Mouse (Mus musculus) midbrain, postnatal 0 days (tissue): ENCODE measurements at regions not wholly inside any gene's neighbourhood (a gene's known extent, or its start where the extent isn't known, plus 50 kb on each side); places are given as distances from the start of the nearest gene placed in this dataset.

ENCODE experiments used
- ATAC-seq: fragments of 200-750 bp; cut with Nextera tagmentation; 2 replicates; pipeline ENCODE4 v1.8.0; 2017; ENCODE audit warnings: moderate number of reproducible peaks, mild to moderate bottlenecking, moderate TSS enrichment, moderate library complexity; ENCODE audit not compliant: low FRiP score
- DNase-seq: peaks from one replicate; pipeline ENCODE4 v3.0.0-alpha.2; 2015; ENCODE audit warnings: low spot score
- H3K27ac ChIP-seq: fragments of 300-500 bp; sonication (generic); 2 replicates; pipeline ENCODE4 v1.5.1; 2014; ENCODE audit warnings: low read depth, mild to moderate bottlenecking, low read length, mixed read lengths
- H3K27me3 ChIP-seq: fragments of 300-500 bp; sonication (generic); 2 replicates; pipeline ENCODE4 v1.6.1; 2014; ENCODE audit warnings: low read length, control low read depth, mixed read lengths; ENCODE audit not compliant: insufficient read depth
- H3K36me3 ChIP-seq: fragments of 300-500 bp; sonication (generic); 2 replicates; pipeline ENCODE4 v1.6.1; 2014; ENCODE audit warnings: low read length, control low read depth, mixed read lengths; ENCODE audit not compliant: insufficient read depth
- H3K4me1 ChIP-seq: fragments of 300-500 bp; sonication (generic); 2 replicates; pipeline ENCODE4 v1.6.1; 2014; ENCODE audit warnings: mild to moderate bottlenecking, control low read depth, antibody characterized with exemption, low read length, mixed read lengths; ENCODE audit not compliant: insufficient read depth
- H3K4me2 ChIP-seq: fragments of 300-500 bp; sonication (generic); 2 replicates; pipeline ENCODE4 v1.6.1; 2014; ENCODE audit warnings: low read depth, mild to moderate bottlenecking, low read length, mixed read lengths; ENCODE audit not compliant: poor library complexity, severe bottlenecking
- H3K4me3 ChIP-seq: fragments of 300-500 bp; sonication (generic); 2 replicates; pipeline ENCODE4 v1.5.1; 2014; ENCODE audit warnings: low read depth, mild to moderate bottlenecking, low read length, moderate library complexity
- H3K9ac ChIP-seq: fragments of 300-500 bp; sonication (generic); replicated peaks from 2 replicates; pipeline ENCODE4 v1.6.1; 2014; ENCODE audit warnings: mild to moderate bottlenecking, low read length, moderate library complexity, mixed read lengths; ENCODE audit not compliant: poor library complexity, severe bottlenecking
- H3K9me3 ChIP-seq: fragments of 300-500 bp; sonication (generic); 2 replicates; pipeline ENCODE4 v1.6.1; 2016; ENCODE audit warnings: low read length, control low read depth
- CTCF ChIP-seq: IDR thresholded peaks from 2 replicates; pipeline ENCODE4 v1.5.1; 2016; ENCODE audit warnings: antibody characterized with exemption, mild to moderate bottlenecking
- WGBS: fragments of 180-500 bp; shearing (Covaris S2); extraction: QIAGEN DNeasy Blood & Tissue Kit; methylation state at CpG from one replicate; pipeline ENCODE4 v1.1.7; 2014; 5-methylcytosine and 5-hydroxymethylcytosine counted together

GRCm38 (mm10) chr12:70728407-70728806 lies 96.9 kb upstream of the Frmd6 start:
- TF ChIP-seq CTCF, result no peak
- DNase-seq (no peak), ATAC-seq (no peak)
- 96% methylated on average over 1 of the region's 1 CpGs for WGBS
- H3K4me3 ChIP-seq, result no peak overlapping the region
- no peak overlapping the region for H3K27ac ChIP-seq
- H3K9ac ChIP-seq, result no peak overlapping the region
- H3K4me1 ChIP-seq, result no peaks in the 10 kb centered on the region
- no peaks in the 10 kb centered on the region for H3K9me3 ChIP-seq
- no peak overlapping the region for H3K4me2 ChIP-seq
- no peaks in the 10 kb centered on the region for H3K36me3 ChIP-seq
- H3K27me3 ChIP-seq, result no peaks in the 10 kb centered on the region

GRCm38 (mm10) chr12:70729961-70730360 lies 95.4 kb upstream of the Frmd6 start:
- Histone ChIP-seq H3K36me3 (no peaks in the 10 kb centered on the region), H3K9ac (no peak overlapping the region), H3K4me2 (no peak overlapping the region), H3K4me1 (no peaks in the 10 kb centered on the region), H3K27ac (no peak overlapping the region), H3K4me3 (no peak overlapping the region), H3K27me3 (no peaks in the 10 kb centered on the region), H3K9me3 (no peaks in the 10 kb centered on the region)
- DNase-seq, result no peak
- no peak for ATAC-seq
- TF ChIP-seq CTCF, result no peak
- WGBS, result 62% methylated on average over 6 of the region's 6 CpGs

- H3K4me3 ChIP-seq, result no peak overlapping the region
- H3K36me3 ChIP-seq, result no peaks in the 10 kb centered on the region
- H3K9me3 ChIP-seq, result no peaks in the 10 kb centered on the region
- no peaks in the 10 kb centered on the region for H3K4me1 ChIP-seq
- no peak for TF ChIP-seq CTCF
- H3K27ac ChIP-seq, result no peak overlapping the region
- no peaks in the 10 kb centered on the region for H3K27me3 ChIP-seq
- WGBS, result 82% methylated on average over 6 of the region's 6 CpGs
- no peak overlapping the region for H3K4me2 ChIP-seq
- DNase-seq (no peak), ATAC-seq (no peak)
- no peak overlapping the region for H3K9ac ChIP-seq
These were observed 93.8 kb upstream of the Frmd6 start for GRCm38 (mm10) chr12:70731498-70731897.

- H3K9ac ChIP-seq, result no peak overlapping the region
- no peak overlapping the region for H3K27ac ChIP-seq
- no peak overlapping the region for H3K4me3 ChIP-seq
- H3K27me3 ChIP-seq, result no peaks in the 10 kb centered on the region
- H3K36me3 ChIP-seq, result no peaks in the 10 kb centered on the region
- H3K4me2 ChIP-seq, result no peak overlapping the region
- no peak for DNase-seq
- no peak for ATAC-seq
- no peaks in the 10 kb centered on the region for H3K4me1 ChIP-seq
- H3K9me3 ChIP-seq, result no peaks in the 10 kb centered on the region
- WGBS, result 91% methylated on average over 3 of the region's 3 CpGs
- TF ChIP-seq CTCF, result no peak
These were observed 92.7 kb upstream of the Frmd6 start for GRCm38 (mm10) chr12:70732591-70732990.

GRCm38 (mm10) chr12:70738554-70738953 lies 86.8 kb upstream of the Frmd6 start:
- H3K36me3 ChIP-seq, result no peaks in the 10 kb centered on the region
- no peaks in the 10 kb centered on the region for H3K9me3 ChIP-seq
- no peaks in the 10 kb centered on the region for H3K27me3 ChIP-seq
- no peak overlapping the region for H3K27ac ChIP-seq
- 85% methylated on average over 3 of the region's 3 CpGs for WGBS
- no peak overlapping the region for H3K4me2 ChIP-seq
- H3K9ac ChIP-seq, result no peak overlapping the region
- ATAC-seq, result no peak
- DNase-seq, result no peak
- H3K4me3 ChIP-seq, result no peak overlapping the region
- no peak for TF ChIP-seq CTCF
- no peaks in the 10 kb centered on the region for H3K4me1 ChIP-seq

- 92% methylated on average over 6 of the region's 6 CpGs for WGBS
- DNase-seq (no peak), ATAC-seq (no peak)
- Histone ChIP-seq H3K27ac (no peak overlapping the region), H3K9ac (no peak overlapping the region), H3K27me3 (no peaks in the 10 kb centered on the region), H3K4me2 (no peak overlapping the region), H3K4me3 (no peak overlapping the region), H3K36me3 (no peaks in the 10 kb centered on the region), H3K9me3 (no peaks in the 10 kb centered on the region), H3K4me1 (no peaks in the 10 kb centered on the region)
- no peak for TF ChIP-seq CTCF
These were observed 86.0 kb upstream of the Frmd6 start for GRCm38 (mm10) chr12:70739316-70739715.
